Mouse (Mus musculus) left cerebral cortex, adult 2 months (tissue): ENCODE data around the gene Olfr1245. TPM values are rescaled to one million over a fixed set of nuclear protein-coding genes. Genes with fewer than 3 reads are reported as not detected.
"Not testable (repeated sequence)": the region's sequence is repeated elsewhere in the genome, so short reads cannot be mapped to it uniquely, and the experiment has no call there.

Source experiments
- DNase-seq, 2 experiments: peaks; one replicate each; pipeline ENCODE4 v3.0.0; 2021 to 2022; ENCODE audit warnings: low spot score in 2 of 2, mixed read lengths in 1 of 2; ENCODE audit errors: extremely low spot score in 1 of 2
- H3K27ac ChIP-seq: fragments of 200-600 bp; 2 replicates; pipeline ENCODE4 v1.8.1; 2022
- H3K4me3 ChIP-seq: fragments of 200-600 bp; 2 replicates; pipeline ENCODE4 v1.8.1; 2022
- CTCF ChIP-seq: fragments of 200-600 bp; IDR thresholded peaks from 2 replicates; pipeline ENCODE4 v1.8.1; 2022; ENCODE audit warnings: antibody characterized with exemption, mild to moderate bottlenecking, moderate library complexity
- intact Hi-C: fragments of 180-260 bp; cut with DNase I; formaldehyde crosslinking; loops from one replicate; pipeline ENCODE4 v1.15.1; 2025
- long read RNA-seq, 2 experiments: library from polyadenylated mRNA; stranded (forward); transcript quantifications; one replicate each; pipeline ENCODE4 v2.0.0; 2021; ENCODE audit warnings: borderline mapping rate in 2 of 2
- total RNA-seq, 2 experiments: library from RNA; stranded (reverse); gene quantifications; 2 replicates each; pipeline ENCODE4 v1.2.3; 2021

Olfr1245 gene
- total RNA-seq = not detected
- long read RNA-seq, experiment 1 = 0 reads
- long read RNA-seq, experiment 2 = 0 reads

- H3K4me3 ChIP-seq = no peak within 1 kb of the TSS
- intact Hi-C loops = no loop called here
- no peak for TF ChIP-seq CTCF
- no peak for DNase-seq
- H3K27ac ChIP-seq = no peak within 1 kb of the TSS
Observed at GRCm38 (mm10) chr2:89578347-89578746, at the start of gene Olfr1245. Gene Olfr1245, minus strand, starts transcription at chr2:89578447.

GRCm38 (mm10) chr2:89618145-89618544 is 39.9 kb upstream of the Olfr1245 start, which contains the start of gene Olfr1248:
Gene Olfr1248, minus strand, starts transcription at chr2:89618245.
- DNase-seq, H3K27ac ChIP-seq, H3K4me3 ChIP-seq, intact Hi-C loops: not testable (repeated sequence)

- no peak within 1 kb of the TSS for H3K4me3 ChIP-seq
- intact Hi-C loops = no loop called here
- DNase-seq = no peak
- no peak within 1 kb of the TSS for H3K27ac ChIP-seq
- no peak for TF ChIP-seq CTCF
Observed at GRCm38 (mm10) chr2:89614030-89614429, 35.8 kb upstream of the Olfr1245 start, which contains the start of gene Olfr1247. Gene Olfr1247, minus strand, starts transcription at chr2:89614130.

- TF ChIP-seq CTCF = no peak
- no peak for DNase-seq
- Histone ChIP-seq H3K27ac (no peak within 1 kb of the TSS), H3K4me3 (no peak within 1 kb of the TSS)
- intact Hi-C loops = no loop called here
Observed at GRCm38 (mm10) chr2:89593057-89593456, 14.8 kb upstream of the Olfr1245 start, which contains the start of gene Olfr1246. Gene Olfr1246, minus strand, starts transcription at chr2:89593157.

- H3K27ac ChIP-seq, DNase-seq, intact Hi-C loops, H3K4me3 ChIP-seq: not testable (repeated sequence)
Observed at GRCm38 (mm10) chr2:89562706-89563105, 15.5 kb downstream of the Olfr1245 start.

- DNase-seq = no peak
- peak; percentile 72 for TF ChIP-seq CTCF
- Histone ChIP-seq H3K4me3 (no peak overlapping the region), H3K27ac (no peak overlapping the region)
- intact Hi-C loops = loop anchor here (2.0 kb wide), 1 partner anchor 1192 kb away; no protein-coding TSS in a partner anchor
Observed at GRCm38 (mm10) chr2:89544516-89544915, 33.7 kb downstream of the Olfr1245 start.

GRCm38 (mm10) chr2:89539923-89540322 is 38.3 kb downstream of the Olfr1245 start:
- DNase-seq = peak in 1 of 2 experiments; percentile 17
- TF ChIP-seq CTCF = no peak
- Histone ChIP-seq H3K27ac (no peak overlapping the region), H3K4me3 (no peak overlapping the region)
- intact Hi-C loops = no loop called here

GRCm38 (mm10) chr2:89531387-89531786 is 46.9 kb downstream of the Olfr1245 start, which contains the start of gene Olfr1243:
Gene Olfr1243, minus strand, starts transcription at chr2:89531487.
- H3K4me3 ChIP-seq = no peak within 1 kb of the TSS
- H3K27ac ChIP-seq = no peak within 1 kb of the TSS
- no peak for TF ChIP-seq CTCF
- DNase-seq = no peak
- intact Hi-C loops = no loop called here

Other genes starting within 250 kb of the Olfr1245 start
- gene Olfr1232, start 248.8 kb downstream of the Olfr1245 start, total RNA-seq = not detected
- not detected for gene Olfr1233, start 236.0 kb downstream of the Olfr1245 start, total RNA-seq
- gene Olfr1234, start 213.6 kb downstream of the Olfr1245 start, total RNA-seq = not detected
- gene Olfr1238, start 168.8 kb downstream of the Olfr1245 start, total RNA-seq = not detected
- not detected for gene Olfr1239, start 158.0 kb downstream of the Olfr1245 start, total RNA-seq
- gene Olfr1240, start 135.4 kb downstream of the Olfr1245 start, total RNA-seq = not detected
- gene Olfr1241, start 91.3 kb downstream of the Olfr1245 start, total RNA-seq = not detected
- gene Olfr1242, start 80.1 kb downstream of the Olfr1245 start, total RNA-seq = not detected
- gene Olfr1243, start 47.0 kb downstream of the Olfr1245 start, total RNA-seq = not detected
- not detected for gene Olfr1246, start 14.7 kb upstream of the Olfr1245 start, total RNA-seq
- under 1 TPM; 0.05 to 0.12 TPM for gene Olfr1247, start 35.7 kb upstream of the Olfr1245 start, total RNA-seq
- gene Olfr1248, start 39.8 kb upstream of the Olfr1245 start, total RNA-seq = not detected
- not detected for gene Olfr1249, start 56.5 kb upstream of the Olfr1245 start, total RNA-seq
- not detected for gene Olfr1250, start 83.0 kb upstream of the Olfr1245 start, total RNA-seq
- not detected for gene Olfr1251, start 93.5 kb upstream of the Olfr1245 start, total RNA-seq
- gene Olfr1252, start 146.6 kb upstream of the Olfr1245 start, total RNA-seq = not detected
- gene Olfr1253, start 178.6 kb upstream of the Olfr1245 start, total RNA-seq = not detected
- gene Olfr1254, start 215.2 kb upstream of the Olfr1245 start, total RNA-seq = not detected
- gene Olfr1255, start 233.6 kb upstream of the Olfr1245 start, total RNA-seq = not detected